Mouse (Mus musculus) testis, postnatal 10 days (tissue): Measurements from ENCODE around the gene Wfdc17.
A peak's percentile ranks its signal among the peaks of the same experiment; 100 is the strongest.

ENCODE experiments used
- DNase-seq: peaks from one replicate; pipeline ENCODE4 v3.0.0; 2021; ENCODE audit warnings: low spot score

Wfdc17 gene

GRCm38 (mm10) chr11:83703705-83704104, at the start of gene Wfdc17:
Gene Wfdc17 (plus strand): TSS chr11:83703991.
- DNase-seq: no peak

GRCm38 (mm10) chr11:83654606-83655005, 49.2 kb upstream of the Wfdc17 start:
- DNase-seq: no peak

GRCm38 (mm10) chr11:83657508-83657907, 46.3 kb upstream of the Wfdc17 start:
- DNase-seq: no peak

GRCm38 (mm10) chr11:83658797-83659196, 45.0 kb upstream of the Wfdc17 start:
- DNase-seq: no peak

GRCm38 (mm10) chr11:83662204-83662603, 41.6 kb upstream of the Wfdc17 start, which contains the start of gene Ccl4:
Gene Ccl4 (plus strand): TSS chr11:83662584.
- no peak for DNase-seq

- no peak for DNase-seq
These were observed 40.3 kb upstream of the Wfdc17 start for GRCm38 (mm10) chr11:83663532-83663931.

GRCm38 (mm10) chr11:83671743-83672142, 32.0 kb upstream of the Wfdc17 start:
- no peak for DNase-seq

GRCm38 (mm10) chr11:83675665-83676064, 28.1 kb upstream of the Wfdc17 start:
- no peak for DNase-seq

- DNase-seq: no peak
These were observed 13.9 kb upstream of the Wfdc17 start for GRCm38 (mm10) chr11:83689918-83690317.

- no peak for DNase-seq
These were observed 11.8 kb upstream of the Wfdc17 start for GRCm38 (mm10) chr11:83692008-83692407.

- DNase-seq: no peak
These were observed 4.9 kb downstream of the Wfdc17 start, which contains the start of gene Wfdc18 for GRCm38 (mm10) chr11:83708715-83709114. Gene Wfdc18 (plus strand): TSS chr11:83709015.

- DNase-seq: no peak
These were observed 5.9 kb downstream of the Wfdc17 start for GRCm38 (mm10) chr11:83709683-83710082.

- DNase-seq: no peak
These were observed 8.9 kb downstream of the Wfdc17 start for GRCm38 (mm10) chr11:83712671-83713070.

- no peak for DNase-seq
These were observed 10.1 kb downstream of the Wfdc17 start for GRCm38 (mm10) chr11:83713925-83714324.

- no peak for DNase-seq
These were observed 13.4 kb downstream of the Wfdc17 start for GRCm38 (mm10) chr11:83717042-83717665.

GRCm38 (mm10) chr11:83720766-83721165, 17.0 kb downstream of the Wfdc17 start:
- no peak for DNase-seq

GRCm38 (mm10) chr11:83728757-83729432, 25.1 kb downstream of the Wfdc17 start:
- DNase-seq: no peak

GRCm38 (mm10) chr11:83731116-83731515, 27.3 kb downstream of the Wfdc17 start:
- DNase-seq: peak; percentile 29

- no peak for DNase-seq
These were observed 29.4 kb downstream of the Wfdc17 start for GRCm38 (mm10) chr11:83733071-83733640.

- no peak for DNase-seq
These were observed 30.4 kb downstream of the Wfdc17 start for GRCm38 (mm10) chr11:83734215-83734614.

GRCm38 (mm10) chr11:83735881-83736280, 32.1 kb downstream of the Wfdc17 start:
- DNase-seq: no peak

- no peak for DNase-seq
These were observed 33.3 kb downstream of the Wfdc17 start for GRCm38 (mm10) chr11:83737109-83737558.

GRCm38 (mm10) chr11:83739241-83739640, 35.5 kb downstream of the Wfdc17 start:
- peak; percentile 84 for DNase-seq
